Mouse (Mus musculus) brain, embryonic 14.5 days (tissue): ENCODE measurements around the gene Rnf216.

ENCODE experiments used
- CTCF ChIP-seq: fragments of 200-500 bp; IDR thresholded peaks from 2 replicates; pipeline ENCODE4 v1.5.1; 2012; ENCODE audit warnings: inconsistent platforms, mild to moderate bottlenecking, moderate library complexity, borderline replicate concordance; ENCODE audit not compliant: insufficient read depth, insufficient read length; ENCODE audit errors: extremely low read depth
- POLR2A ChIP-seq: fragments of 200-500 bp; IDR thresholded peaks from 2 replicates; pipeline ENCODE4 v1.6.1; 2012; ENCODE audit warnings: mild to moderate bottlenecking, inconsistent platforms, borderline replicate concordance; ENCODE audit not compliant: poor library complexity, insufficient read depth, insufficient read length, severe bottlenecking; ENCODE audit errors: extremely low read depth

GRCm38 (mm10) chr5:142983174-142983573, 129.6 kb downstream of the Rnf216 start:
- no peak for TF ChIP-seq POLR2A
- TF ChIP-seq CTCF: no peak
